Mouse (Mus musculus): ENCODE measurements around the gene Zc3h18. TPM values are rescaled to one million over a fixed set of nuclear protein-coding genes. Genes with fewer than 3 reads are reported as not detected.

The Zc3h18 gene
- polyA plus RNA-seq, 1 experiment from 2014 or later, result 20.4 TPM

DNA sequence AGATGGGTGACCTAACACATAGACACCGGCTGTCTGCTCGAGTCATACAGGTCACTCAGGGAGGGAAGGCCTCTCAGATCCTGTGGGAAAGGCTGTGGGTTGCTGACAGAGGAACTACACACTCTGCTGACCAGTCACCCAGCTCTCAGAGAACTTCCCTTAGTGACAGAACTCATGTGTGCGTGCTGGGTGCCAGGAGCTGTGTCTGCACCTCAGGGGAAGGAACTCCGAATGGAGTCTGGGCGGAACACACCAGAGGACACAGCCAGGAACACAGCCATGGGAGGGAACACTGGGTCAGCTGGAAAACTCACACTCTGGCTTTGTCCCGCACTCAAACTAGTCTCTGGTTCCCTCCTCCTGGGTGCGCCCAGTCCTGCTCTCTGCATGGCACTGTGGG is 31.3 kb downstream of the Zc3h18 start:
- Histone ChIP-seq H3K4me1 (ENCODE audit: control insufficient read depth, insufficient read depth, low read length) (no peaks in the 10 kb centered on the region), H3K4me2 (ENCODE audit: low read depth, low read length) (no peak overlapping the region), H3K9me3 (ENCODE audit: control insufficient read depth, low read length) (no peaks in the 10 kb centered on the region), H3K36me3 (ENCODE audit: control insufficient read depth, insufficient read depth, low read length) (peaks cover 82% of the 10 kb centered on the region), H3K4me3 (ENCODE audit: low read depth, low read length) (no peak overlapping the region), H3K27ac (ENCODE audit: low read depth, low read length) (no peak overlapping the region), H3K27me3 (ENCODE audit: control insufficient read depth, insufficient read depth, low read length) (no peaks in the 10 kb centered on the region), H3K9ac (replicated peaks; ENCODE audit: low read depth, low read length) (no peak overlapping the region)
- WGBS, result 93% methylated on average over 7 of the region's 7 CpGs
- no peak for ATAC-seq (ENCODE audit: low read depth)

- Histone ChIP-seq H3K4me2 (ENCODE audit: low read depth, low read length) (no peak overlapping the region), H3K27ac (ENCODE audit: low read depth, low read length) (no peak overlapping the region), H3K27me3 (ENCODE audit: control insufficient read depth, insufficient read depth, low read length) (no peaks in the 10 kb centered on the region), H3K9ac (replicated peaks; ENCODE audit: low read depth, low read length) (no peak overlapping the region), H3K9me3 (ENCODE audit: control insufficient read depth, low read length) (no peaks in the 10 kb centered on the region), H3K4me3 (ENCODE audit: low read depth, low read length) (no peak overlapping the region), H3K4me1 (ENCODE audit: control insufficient read depth, insufficient read depth, low read length) (no peaks in the 10 kb centered on the region), H3K36me3 (ENCODE audit: control insufficient read depth, insufficient read depth, low read length) (peaks cover 69% of the 10 kb centered on the region)
- ATAC-seq (ENCODE audit: low read depth), result no peak
- WGBS, result 85% methylated on average over 9 of the region's 9 CpGs
These were observed 37.9 kb downstream of the Zc3h18 start for GRCm38 (mm10) chr8:122414311-122414710.

- Histone ChIP-seq H3K36me3 (ENCODE audit: control insufficient read depth, insufficient read depth, low read length) (peaks cover 61% of the 10 kb centered on the region), H3K4me2 (ENCODE audit: low read depth, low read length) (no peak overlapping the region), H3K9ac (replicated peaks; ENCODE audit: low read depth, low read length) (no peak overlapping the region), H3K4me3 (ENCODE audit: low read depth, low read length) (no peak overlapping the region), H3K4me1 (ENCODE audit: control insufficient read depth, insufficient read depth, low read length) (no peaks in the 10 kb centered on the region), H3K9me3 (ENCODE audit: control insufficient read depth, low read length) (no peaks in the 10 kb centered on the region), H3K27me3 (ENCODE audit: control insufficient read depth, insufficient read depth, low read length) (no peaks in the 10 kb centered on the region), H3K27ac (ENCODE audit: low read depth, low read length) (no peak overlapping the region)
- no peak for ATAC-seq (ENCODE audit: low read depth)
- WGBS, result 92% methylated on average over 6 of the region's 6 CpGs
These were observed 39.1 kb downstream of the Zc3h18 start for GRCm38 (mm10) chr8:122415554-122415953.

DNA sequence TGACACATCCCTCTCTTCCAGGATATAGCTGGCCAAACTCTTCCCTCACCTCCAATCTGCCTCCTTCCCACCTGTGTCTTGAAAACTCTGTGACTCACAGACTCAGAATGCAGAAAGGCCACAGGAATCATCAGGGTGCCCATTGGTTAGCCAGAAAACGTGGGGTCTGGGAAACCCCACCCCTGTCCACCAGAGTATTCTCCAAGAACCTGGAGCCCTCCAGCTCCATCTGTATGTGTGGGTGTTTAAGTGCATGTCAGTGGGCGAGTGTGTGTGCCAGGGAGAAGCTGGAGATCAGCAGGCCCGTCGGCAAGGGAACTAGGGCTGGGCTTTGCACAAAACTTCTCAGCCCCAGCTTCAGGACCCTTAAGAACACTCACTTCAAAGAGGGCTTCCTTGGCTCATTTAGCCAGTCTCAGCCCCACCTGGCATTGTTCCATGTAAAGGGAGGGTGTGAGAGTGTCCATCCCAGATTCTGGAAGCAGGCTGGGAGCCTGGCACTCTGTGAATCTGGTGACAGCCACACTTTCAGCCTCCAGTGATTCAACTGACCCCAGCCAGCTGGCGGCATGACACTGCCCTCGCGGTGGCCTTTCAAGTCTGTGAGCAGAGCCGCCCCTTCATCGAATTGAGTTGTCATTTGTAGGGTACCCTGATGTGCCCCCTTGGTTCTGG is 43.6 kb downstream of the Zc3h18 start:
- no peaks in the 10 kb centered on the region for H3K27me3 ChIP-seq (ENCODE audit: control insufficient read depth, insufficient read depth, low read length)
- H3K4me2 ChIP-seq (ENCODE audit: low read depth, low read length), result no peak overlapping the region
- no peaks in the 10 kb centered on the region for H3K4me1 ChIP-seq (ENCODE audit: control insufficient read depth, insufficient read depth, low read length)
- no peak overlapping the region for H3K9ac ChIP-seq (replicated peaks; ENCODE audit: low read depth, low read length)
- 76% methylated on average over 9 of the region's 9 CpGs for WGBS
- H3K4me3 ChIP-seq (ENCODE audit: low read depth, low read length), result no peak overlapping the region
- no peak for ATAC-seq (ENCODE audit: low read depth)
- peaks cover 19% of the 10 kb centered on the region for H3K36me3 ChIP-seq (ENCODE audit: control insufficient read depth, insufficient read depth, low read length)
- H3K27ac ChIP-seq (ENCODE audit: low read depth, low read length), result no peak overlapping the region
- no peaks in the 10 kb centered on the region for H3K9me3 ChIP-seq (ENCODE audit: control insufficient read depth, low read length)

- H3K27me3 ChIP-seq (ENCODE audit: control insufficient read depth, insufficient read depth, low read length), result no peaks in the 10 kb centered on the region
- H3K36me3 ChIP-seq (ENCODE audit: control insufficient read depth, insufficient read depth, low read length), result peaks cover 14% of the 10 kb centered on the region; the same call in 1 of the 2 replicates
- no peak within 1 kb of the TSS for H3K4me2 ChIP-seq (ENCODE audit: low read depth, low read length)
- H3K9ac ChIP-seq (replicated peaks; ENCODE audit: low read depth, low read length), result no peak within 1 kb of the TSS
- H3K27ac ChIP-seq (ENCODE audit: low read depth, low read length), result no peak within 1 kb of the TSS
- ATAC-seq (ENCODE audit: low read depth), result no peak
- no peaks in the 10 kb centered on the region for H3K4me1 ChIP-seq (ENCODE audit: control insufficient read depth, insufficient read depth, low read length)
- WGBS, result 89% methylated on average over 14 of the region's 14 CpGs
- no peaks in the 10 kb centered on the region for H3K9me3 ChIP-seq (ENCODE audit: control insufficient read depth, low read length)
- no peak within 1 kb of the TSS for H3K4me3 ChIP-seq (ENCODE audit: low read depth, low read length)
These were observed 45.1 kb downstream of the Zc3h18 start, which contains the start of gene Il17c for GRCm38 (mm10) chr8:122421376-122422070. Gene Il17c (plus strand): TSS chr8:122422020.

GRCm38 (mm10) chr8:122423217-122423616 is 46.8 kb downstream of the Zc3h18 start:
- peaks cover 3% of the 10 kb centered on the region; the same call in 1 of the 2 replicates for H3K36me3 ChIP-seq (ENCODE audit: control insufficient read depth, insufficient read depth, low read length)
- no peak overlapping the region for H3K4me3 ChIP-seq (ENCODE audit: low read depth, low read length)
- H3K4me2 ChIP-seq (ENCODE audit: low read depth, low read length), result no peak overlapping the region
- H3K27me3 ChIP-seq (ENCODE audit: control insufficient read depth, insufficient read depth, low read length), result no peaks in the 10 kb centered on the region
- no peaks in the 10 kb centered on the region for H3K4me1 ChIP-seq (ENCODE audit: control insufficient read depth, insufficient read depth, low read length)
- 88% methylated on average over 24 of the region's 24 CpGs for WGBS
- no peak for ATAC-seq (ENCODE audit: low read depth)
- H3K9ac ChIP-seq (replicated peaks; ENCODE audit: low read depth, low read length), result no peak overlapping the region
- no peak overlapping the region for H3K27ac ChIP-seq (ENCODE audit: low read depth, low read length)
- H3K9me3 ChIP-seq (ENCODE audit: control insufficient read depth, low read length), result no peaks in the 10 kb centered on the region

DNA sequence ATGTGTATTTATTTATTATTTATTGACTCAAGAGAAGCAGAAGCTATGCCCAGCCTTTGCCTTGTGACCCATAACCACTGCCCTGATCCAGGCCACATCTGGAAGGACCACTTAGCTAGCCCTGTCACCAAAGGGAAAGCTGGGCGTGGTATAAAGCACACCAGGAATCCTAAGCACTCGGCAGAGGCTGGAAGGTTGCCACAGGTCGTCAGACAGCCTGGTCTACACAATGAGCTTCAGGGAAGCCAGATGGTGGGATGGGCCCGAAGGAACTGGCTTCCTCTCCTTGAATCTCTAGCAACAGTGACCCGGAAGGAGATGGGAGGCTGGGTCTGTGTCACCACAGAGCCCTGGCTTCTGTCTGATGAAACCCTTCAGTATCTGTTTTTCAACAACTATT is 47.2 kb downstream of the Zc3h18 start:
- H3K9me3 ChIP-seq (ENCODE audit: control insufficient read depth, low read length), result no peaks in the 10 kb centered on the region
- H3K36me3 ChIP-seq (ENCODE audit: control insufficient read depth, insufficient read depth, low read length), result no peaks in the 10 kb centered on the region; the same call in 1 of the 2 replicates
- no peak overlapping the region for H3K9ac ChIP-seq (replicated peaks; ENCODE audit: low read depth, low read length)
- WGBS, result 63% methylated on average over 5 of the region's 5 CpGs
- ATAC-seq (ENCODE audit: low read depth), result no peak
- no peak overlapping the region for H3K4me2 ChIP-seq (ENCODE audit: low read depth, low read length)
- H3K27me3 ChIP-seq (ENCODE audit: control insufficient read depth, insufficient read depth, low read length), result no peaks in the 10 kb centered on the region
- H3K27ac ChIP-seq (ENCODE audit: low read depth, low read length), result no peak overlapping the region
- H3K4me1 ChIP-seq (ENCODE audit: control insufficient read depth, insufficient read depth, low read length), result no peaks in the 10 kb centered on the region
- no peak overlapping the region for H3K4me3 ChIP-seq (ENCODE audit: low read depth, low read length)

DNA sequence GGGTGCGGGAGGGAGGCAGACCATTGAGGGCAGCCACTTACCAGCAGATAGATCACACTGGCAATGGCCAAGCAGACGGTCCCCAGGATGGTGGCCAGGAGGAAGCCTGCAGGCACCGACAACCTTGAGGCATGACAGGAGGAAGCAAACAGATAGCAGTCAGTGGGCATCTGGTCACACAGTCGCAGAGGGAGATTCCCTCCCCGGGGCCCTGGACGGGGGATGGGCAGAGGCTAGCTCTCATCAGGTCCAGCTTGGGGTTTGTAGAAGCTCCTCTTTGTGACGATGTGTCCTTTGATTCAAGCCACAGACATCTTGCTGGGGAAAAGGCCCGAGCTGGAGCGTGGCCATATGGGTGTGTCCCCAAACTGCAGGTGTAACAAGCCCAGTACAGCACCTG is 49.7 kb downstream of the Zc3h18 start:
- H3K27me3 ChIP-seq (ENCODE audit: control insufficient read depth, insufficient read depth, low read length), result no peaks in the 10 kb centered on the region
- H3K27ac ChIP-seq (ENCODE audit: low read depth, low read length), result no peak overlapping the region
- H3K9me3 ChIP-seq (ENCODE audit: control insufficient read depth, low read length), result no peaks in the 10 kb centered on the region
- H3K4me2 ChIP-seq (ENCODE audit: low read depth, low read length), result no peak overlapping the region
- no peak overlapping the region for H3K9ac ChIP-seq (replicated peaks; ENCODE audit: low read depth, low read length)
- 82% methylated on average over 9 of the region's 9 CpGs for WGBS
- H3K36me3 ChIP-seq (ENCODE audit: control insufficient read depth, insufficient read depth, low read length), result no peaks in the 10 kb centered on the region
- no peaks in the 10 kb centered on the region for H3K4me1 ChIP-seq (ENCODE audit: control insufficient read depth, insufficient read depth, low read length)
- no peak for ATAC-seq (ENCODE audit: low read depth)
- H3K4me3 ChIP-seq (ENCODE audit: low read depth, low read length), result no peak overlapping the region

- no peak for ATAC-seq (ENCODE audit: low read depth)
- H3K27ac ChIP-seq (ENCODE audit: low read depth, low read length), result no peak overlapping the region
- no peaks in the 10 kb centered on the region for H3K9me3 ChIP-seq (ENCODE audit: control insufficient read depth, low read length)
- no peaks in the 10 kb centered on the region for H3K4me1 ChIP-seq (ENCODE audit: control insufficient read depth, insufficient read depth, low read length)
- H3K4me3 ChIP-seq (ENCODE audit: low read depth, low read length), result no peak overlapping the region
- no peaks in the 10 kb centered on the region for H3K27me3 ChIP-seq (ENCODE audit: control insufficient read depth, insufficient read depth, low read length)
- H3K36me3 ChIP-seq (ENCODE audit: control insufficient read depth, insufficient read depth, low read length), result no peaks in the 10 kb centered on the region
- H3K9ac ChIP-seq (replicated peaks; ENCODE audit: low read depth, low read length), result 0 out of 2 replicates have a peak overlapping the region, but pooled peaks have one; percentile 11
- WGBS, result 88% methylated on average over 7 of the region's 7 CpGs
- no peak overlapping the region for H3K4me2 ChIP-seq (ENCODE audit: low read depth, low read length)
These were observed 51.2 kb downstream of the Zc3h18 start for GRCm38 (mm10) chr8:122427607-122428006.
